Mouse (Mus musculus) liver, embryonic 13.5 days (tissue): ENCODE data around the gene Vps37b. TPM values are rescaled to one million over a fixed set of nuclear protein-coding genes. Genes with fewer than 3 reads are reported as not detected.

ENCODE experiments used
- ATAC-seq: fragments of 200-750 bp; cut with Nextera tagmentation; 2 replicates; pipeline ENCODE4 v1.8.0; 2017; ENCODE audit warnings: low read depth, mild to moderate bottlenecking, moderate number of reproducible peaks, moderate library complexity
- DNase-seq: peaks from one replicate; pipeline ENCODE4 v3.0.0; 2022
- H3K27ac ChIP-seq: fragments of 300-500 bp; sonication (generic); 2 replicates; pipeline ENCODE4 v1.5.1; 2015; ENCODE audit warnings: moderate library complexity, mild to moderate bottlenecking, inconsistent platforms
- H3K27me3 ChIP-seq: fragments of 300-500 bp; sonication (generic); 2 replicates; pipeline ENCODE4 v1.6.1; 2015; ENCODE audit warnings: mild to moderate bottlenecking, inconsistent platforms
- H3K36me3 ChIP-seq: fragments of 300-500 bp; sonication (generic); 2 replicates; pipeline ENCODE4 v1.6.1; 2015; ENCODE audit warnings: mild to moderate bottlenecking, inconsistent platforms
- H3K4me1 ChIP-seq: fragments of 300-500 bp; sonication (generic); replicated peaks from 2 replicates; pipeline ENCODE4 v1.6.1; 2015; ENCODE audit warnings: inconsistent platforms
- H3K4me2 ChIP-seq: fragments of 300-500 bp; sonication (generic); 2 replicates; pipeline ENCODE4 v1.6.1; 2015; ENCODE audit warnings: inconsistent platforms, mild to moderate bottlenecking, moderate library complexity
- H3K4me3 ChIP-seq: fragments of 300-500 bp; sonication (generic); replicated peaks from 2 replicates; pipeline ENCODE4 v1.5.1; 2015; ENCODE audit warnings: mild to moderate bottlenecking, inconsistent platforms
- H3K9ac ChIP-seq: fragments of 300-500 bp; sonication (generic); 2 replicates; pipeline ENCODE4 v1.6.1; 2015; ENCODE audit warnings: mild to moderate bottlenecking, inconsistent platforms
- H3K9me3 ChIP-seq: fragments of 300-500 bp; sonication (generic); replicated peaks from 2 replicates; pipeline ENCODE4 v1.6.1; 2016; ENCODE audit warnings: inconsistent platforms
- WGBS: fragments of 180-500 bp; shearing (Covaris S2); methylation state at CpG from one replicate; pipeline ENCODE4 v1.1.7; 2015; ENCODE audit not compliant: insufficient replicate concordance; 5-methylcytosine and 5-hydroxymethylcytosine counted together
- polyA plus RNA-seq: library from polyadenylated mRNA; unstranded; fragments of >200 nt; fragmentation: Nextera tagmentation; extraction: Ambion mirVana; gene quantifications from 2 replicates; pipeline ENCODE4 v1.2.1, GENCODE M21; 2015

Gene Vps37b
- polyA plus RNA-seq, 1 experiment from 2014 or later, result 16.1 TPM

DNA sequence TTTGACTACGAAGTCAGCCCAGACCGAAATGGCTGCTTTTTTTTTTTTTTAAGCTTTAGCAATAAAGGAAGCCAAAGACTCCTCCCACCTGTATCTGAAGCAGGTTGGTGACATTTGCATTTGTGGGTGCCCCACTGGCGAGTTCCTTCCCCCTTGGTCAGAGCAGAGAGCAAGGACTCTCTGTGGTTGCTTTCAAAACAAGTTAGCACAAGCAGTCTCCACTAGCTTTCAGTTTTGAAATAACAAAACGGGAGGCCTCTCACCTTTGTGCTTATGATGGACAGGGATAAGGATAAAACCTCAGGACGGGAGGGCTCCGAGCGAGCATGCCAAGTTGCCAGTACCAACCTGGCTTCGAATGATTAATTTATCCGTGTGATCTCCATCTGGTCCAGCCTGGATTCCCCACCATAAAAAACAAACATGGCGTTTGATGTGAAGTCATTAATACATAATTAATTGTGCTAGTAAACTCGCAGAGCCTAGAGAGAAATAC is 57.4 kb downstream of the Vps37b start:
- ATAC-seq, result no peak
- no peaks in the 10 kb centered on the region for H3K9me3 ChIP-seq
- no peaks in the 10 kb centered on the region for H3K36me3 ChIP-seq
- peak overlapping the region; percentile 75 for H3K4me3 ChIP-seq
- DNase-seq, result no peak
- H3K4me1 ChIP-seq, result peaks cover 51% of the 10 kb centered on the region
- peaks cover 52% of the 10 kb centered on the region for H3K27me3 ChIP-seq
- 38% methylated on average over 11 of the region's 11 CpGs for WGBS
- H3K27ac ChIP-seq, result peak overlapping the region; percentile 37; the same call in 1 of the 2 replicates
- H3K4me2 ChIP-seq, result peak overlapping the region; percentile 97
- H3K9ac ChIP-seq, result peak overlapping the region; percentile 81

DNA sequence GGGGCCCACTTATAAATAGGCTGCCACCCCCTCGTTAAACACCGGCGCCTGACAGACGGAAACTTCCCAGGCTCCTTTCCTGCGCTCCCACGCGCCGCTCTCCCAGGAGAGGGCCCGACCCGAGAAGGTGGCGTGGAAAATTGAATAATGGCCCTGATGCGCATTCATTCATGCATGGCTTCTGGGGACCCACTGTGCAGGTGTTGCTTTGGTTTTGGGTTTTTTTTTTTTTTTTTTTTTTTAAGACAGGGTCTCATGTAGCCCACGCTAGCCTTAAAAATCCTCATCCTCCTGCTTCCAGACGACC is 57.9 kb downstream of the Vps37b start:
- Histone ChIP-seq H3K9me3 (no peaks in the 10 kb centered on the region), H3K27me3 (peaks cover 52% of the 10 kb centered on the region), H3K27ac (peak overlapping the region; percentile 81), H3K4me3 (peak overlapping the region; percentile 75), H3K4me2 (peak overlapping the region; percentile 97), H3K4me1 (peaks cover 47% of the 10 kb centered on the region), H3K9ac (peak overlapping the region; percentile 81), H3K36me3 (no peaks in the 10 kb centered on the region)
- DNase-seq, result no peak
- no peak for ATAC-seq
- 0% methylated on average over 14 of the region's 14 CpGs for WGBS

DNA sequence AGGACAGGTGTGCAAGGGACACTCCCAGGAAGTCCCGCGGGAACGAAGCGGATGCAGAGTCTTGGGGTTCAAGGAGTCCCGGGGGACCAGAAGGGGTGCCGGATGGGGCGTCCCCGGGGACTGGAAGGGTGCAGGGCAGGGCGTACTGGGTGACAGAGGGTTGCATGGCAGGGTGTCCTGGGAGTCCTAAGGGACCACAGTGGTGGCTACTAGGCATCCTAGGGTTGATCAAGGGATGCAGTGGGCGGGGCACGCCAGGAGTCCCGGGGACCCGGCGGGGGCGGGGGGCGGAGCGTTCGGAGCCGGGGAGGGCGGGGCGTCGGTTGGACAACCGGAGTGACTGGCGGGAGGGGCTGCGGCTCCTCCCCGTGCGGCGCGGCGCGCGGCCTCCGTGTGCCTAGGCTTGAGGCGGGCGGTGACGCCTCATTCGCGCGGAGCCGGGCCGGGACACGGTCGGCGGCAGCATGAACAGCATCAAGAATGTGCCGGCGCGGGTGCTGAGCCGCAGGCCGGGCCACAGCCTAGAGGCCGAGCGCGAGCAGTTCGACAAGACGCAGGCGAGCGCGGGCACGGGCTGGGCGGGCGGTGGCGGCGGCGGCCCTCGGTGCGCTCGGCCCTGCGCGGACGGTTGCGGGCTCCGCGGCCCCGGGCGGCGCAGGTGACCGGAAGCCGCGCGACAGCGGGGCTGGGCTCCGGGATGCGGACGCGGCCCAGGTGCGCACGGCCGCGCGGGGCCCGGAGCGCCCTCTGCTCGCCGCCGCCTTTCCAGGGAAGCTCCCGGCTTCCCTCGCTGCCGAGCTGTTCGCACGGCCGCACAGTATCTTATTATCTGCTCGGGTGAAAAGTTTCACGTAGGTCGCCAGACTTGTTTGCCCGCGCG is 58.5 kb downstream of the Vps37b start, which contains the start of gene Hip1r:
Gene Hip1r, plus strand, starts transcription at position 330 of the 880 bp plus-strand sequence.
- Histone ChIP-seq H3K36me3 (no peaks in the 10 kb centered on the region), H3K4me2 (peak within 1 kb of the TSS; percentile 97), H3K4me1 (peaks cover 46% of the 10 kb centered on the region), H3K4me3 (peak within 1 kb of the TSS; percentile 75), H3K9me3 (no peaks in the 10 kb centered on the region), H3K27ac (peak within 1 kb of the TSS; percentile 81), H3K27me3 (peaks cover 52% of the 10 kb centered on the region), H3K9ac (peak within 1 kb of the TSS; percentile 81)
- 2% methylated on average over 86 of the region's 106 CpGs for WGBS
- ATAC-seq (peak; percentile 87), DNase-seq (peak; percentile 73)

DNA sequence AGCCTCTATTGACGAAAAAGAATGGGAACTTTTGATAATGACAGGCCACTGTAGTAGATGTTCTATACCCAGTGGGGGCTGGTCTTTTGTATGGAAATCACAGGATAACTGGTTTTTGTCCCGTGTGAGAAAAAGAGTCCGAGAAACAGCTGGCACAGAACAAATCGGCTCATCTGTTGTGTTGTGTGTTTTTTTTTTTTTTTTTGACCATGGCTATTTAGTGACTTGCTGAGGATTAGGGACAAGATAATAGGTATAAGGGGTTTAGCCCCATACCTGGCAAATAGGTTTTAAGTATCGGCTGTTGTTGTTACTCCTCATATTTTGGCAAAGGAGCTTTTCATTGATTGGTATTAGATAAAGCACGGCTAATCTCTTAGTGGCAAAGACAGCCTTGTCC is 59.6 kb downstream of the Vps37b start:
- H3K27ac ChIP-seq, result no peak overlapping the region
- peaks cover 52% of the 10 kb centered on the region for H3K27me3 ChIP-seq
- peaks cover 36% of the 10 kb centered on the region for H3K4me1 ChIP-seq
- H3K4me3 ChIP-seq, result no peak overlapping the region
- WGBS, result 62% methylated on average over 6 of the region's 6 CpGs
- no peaks in the 10 kb centered on the region for H3K9me3 ChIP-seq
- no peaks in the 10 kb centered on the region for H3K36me3 ChIP-seq
- no peak overlapping the region for H3K4me2 ChIP-seq
- ATAC-seq (no peak), DNase-seq (no peak)
- no peak overlapping the region for H3K9ac ChIP-seq

GRCm38 (mm10) chr5:123970576-123970975 is 61.5 kb downstream of the Vps37b start:
- H3K4me2 ChIP-seq, result no peak overlapping the region
- no peak for DNase-seq
- peaks cover 41% of the 10 kb centered on the region for H3K27me3 ChIP-seq
- no peaks in the 10 kb centered on the region for H3K36me3 ChIP-seq
- peaks cover 23% of the 10 kb centered on the region for H3K4me1 ChIP-seq
- no peaks in the 10 kb centered on the region for H3K9me3 ChIP-seq
- no peak overlapping the region for H3K4me3 ChIP-seq
- no peak overlapping the region for H3K9ac ChIP-seq
- H3K27ac ChIP-seq, result no peak overlapping the region
- 65% methylated on average over 4 of the region's 4 CpGs for WGBS
- ATAC-seq, result no peak

GRCm38 (mm10) chr5:123969216-123969615 is 62.9 kb downstream of the Vps37b start:
- no peak for DNase-seq
- no peaks in the 10 kb centered on the region for H3K36me3 ChIP-seq
- H3K9me3 ChIP-seq, result no peaks in the 10 kb centered on the region
- no peak overlapping the region for H3K27ac ChIP-seq
- WGBS, result 76% methylated on average over 8 of the region's 8 CpGs
- no peak for ATAC-seq
- H3K27me3 ChIP-seq, result peaks cover 29% of the 10 kb centered on the region
- H3K4me2 ChIP-seq, result no peak overlapping the region
- no peak overlapping the region for H3K9ac ChIP-seq
- H3K4me1 ChIP-seq, result peaks cover 18% of the 10 kb centered on the region
- no peak overlapping the region for H3K4me3 ChIP-seq

- DNase-seq (no peak), ATAC-seq (no peak)
- Histone ChIP-seq H3K9me3 (no peaks in the 10 kb centered on the region), H3K36me3 (no peaks in the 10 kb centered on the region), H3K27ac (no peak overlapping the region), H3K4me1 (peaks cover 15% of the 10 kb centered on the region), H3K27me3 (peaks cover 22% of the 10 kb centered on the region), H3K4me2 (no peak overlapping the region), H3K4me3 (no peak overlapping the region), H3K9ac (no peak overlapping the region)
- 70% methylated on average over 5 of the region's 5 CpGs for WGBS
Measured at GRCm38 (mm10) chr5:123968468-123968867, 63.6 kb downstream of the Vps37b start.

- H3K4me1 ChIP-seq, result peaks cover 11% of the 10 kb centered on the region; the same call in 1 of the 2 replicates
- 66% methylated on average over 2 of the region's 2 CpGs for WGBS
- no peaks in the 10 kb centered on the region for H3K36me3 ChIP-seq
- no peaks in the 10 kb centered on the region for H3K9me3 ChIP-seq
- no peak overlapping the region; the same call in 1 of the 2 replicates for H3K27ac ChIP-seq
- no peak overlapping the region for H3K9ac ChIP-seq
- H3K4me3 ChIP-seq, result no peak overlapping the region
- ATAC-seq (no peak), DNase-seq (no peak)
- no peak overlapping the region for H3K4me2 ChIP-seq
- H3K27me3 ChIP-seq, result peaks cover 6% of the 10 kb centered on the region; the same call in 1 of the 2 replicates
Measured at GRCm38 (mm10) chr5:123966759-123967158, 65.3 kb downstream of the Vps37b start.

GRCm38 (mm10) chr5:123964208-123964607 is 67.9 kb downstream of the Vps37b start:
- no peaks in the 10 kb centered on the region for H3K9me3 ChIP-seq
- ATAC-seq, result no peak

GRCm38 (mm10) chr5:123961046-123961445 is 71.0 kb downstream of the Vps37b start:
- H3K27me3 ChIP-seq, result no peaks in the 10 kb centered on the region
- no peaks in the 10 kb centered on the region for H3K9me3 ChIP-seq
- H3K9ac ChIP-seq, result no peak overlapping the region
- ATAC-seq, result no peak
- no peak overlapping the region for H3K27ac ChIP-seq
- no peaks in the 10 kb centered on the region for H3K36me3 ChIP-seq
- peaks cover 9% of the 10 kb centered on the region; the same call in 1 of the 2 replicates for H3K4me1 ChIP-seq
- no peak overlapping the region for H3K4me3 ChIP-seq
- 81% methylated on average over 12 of the region's 12 CpGs for WGBS
- H3K4me2 ChIP-seq, result no peak overlapping the region
- no peak for DNase-seq

More at GRCm38 (mm10) chr5:123964208-123964607, 67.9 kb downstream of the Vps37b start:
- H3K27me3 ChIP-seq, result no peaks in the 10 kb centered on the region
- no peak for DNase-seq
- no peak overlapping the region for H3K4me3 ChIP-seq
- no peaks in the 10 kb centered on the region for H3K36me3 ChIP-seq
- H3K4me2 ChIP-seq, result no peak overlapping the region
- H3K4me1 ChIP-seq, result peaks cover 11% of the 10 kb centered on the region; the same call in 1 of the 2 replicates
- 83% methylated on average over 4 of the region's 4 CpGs for WGBS
- H3K9ac ChIP-seq, result no peak overlapping the region
- no peak overlapping the region for H3K27ac ChIP-seq

DNA sequence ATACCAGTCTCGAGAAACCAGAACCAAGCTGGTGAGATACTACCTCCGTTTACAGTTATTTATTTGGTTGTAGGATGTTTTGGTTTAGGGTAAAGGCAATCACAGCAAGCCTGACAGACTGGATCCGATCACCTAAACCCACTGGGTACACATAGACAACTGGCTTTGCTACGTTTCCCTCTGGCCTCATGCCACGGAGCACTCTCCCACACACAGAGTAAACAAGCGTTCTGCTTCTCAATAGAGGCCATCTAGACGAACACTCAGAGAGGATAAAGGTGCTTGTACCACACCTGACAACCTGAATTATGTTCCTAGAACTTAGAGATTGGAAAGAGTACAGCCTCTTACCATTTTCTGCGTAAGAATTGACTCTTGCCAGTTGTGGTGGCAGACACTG is 71.9 kb downstream of the Vps37b start:
- WGBS, result 66% methylated on average over 8 of the region's 8 CpGs
- Histone ChIP-seq H3K27ac (no peak overlapping the region), H3K9me3 (no peaks in the 10 kb centered on the region), H3K36me3 (no peaks in the 10 kb centered on the region), H3K27me3 (no peaks in the 10 kb centered on the region), H3K4me2 (no peak overlapping the region), H3K4me1 (peaks cover 8% of the 10 kb centered on the region; the same call in 1 of the 2 replicates), H3K9ac (no peak overlapping the region), H3K4me3 (no peak overlapping the region)
- ATAC-seq (no peak), DNase-seq (no peak)
